Mouse (Mus musculus): ENCODE results near the gene Pik3cd.
"Not testable (repeated sequence)": the region's sequence is repeated elsewhere in the genome, so short reads cannot be mapped to it uniquely, and the experiment has no call there.

DNA sequence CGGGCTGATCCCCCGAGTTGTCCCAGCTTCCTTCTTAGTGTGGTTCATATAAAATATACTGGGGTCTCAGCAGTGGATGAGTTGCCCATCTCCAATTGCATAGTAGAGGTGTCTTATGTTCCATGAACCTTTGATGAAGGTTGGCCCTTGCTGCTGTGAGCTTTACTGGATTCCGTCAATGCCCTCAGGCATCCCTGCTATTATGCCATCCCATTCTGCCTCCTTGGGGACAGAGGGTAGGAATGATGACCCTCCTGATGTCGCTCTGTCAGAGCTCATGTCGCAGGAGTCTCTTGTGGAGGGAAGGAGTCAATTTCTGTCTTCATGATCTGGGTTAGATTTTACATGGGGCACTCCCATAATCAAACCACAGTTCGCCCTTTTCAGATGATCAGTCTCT lies 88.9 kb downstream of the Pik3cd start:
- not testable (repeated sequence) for TF ChIP-seq POLR2A (IDR thresholded peaks at IDR 0.05; ENCODE audit: insufficient read length, low read depth); CEBPB (IDR thresholded peaks at IDR 0.05; ENCODE audit: insufficient read depth, poor library complexity, severe bottlenecking); TCF12 (IDR thresholded peaks at IDR 0.05; ENCODE audit: insufficient read depth, poor library complexity, severe bottlenecking); REST (IDR thresholded peaks at IDR 0.05; ENCODE audit: insufficient read depth, insufficient read length); POLR2AphosphoS2 (IDR thresholded peaks at IDR 0.05; ENCODE audit: insufficient read length, low read depth); E2F4 (IDR thresholded peaks at IDR 0.05; ENCODE audit: insufficient read depth); TCF3 (IDR thresholded peaks at IDR 0.05; ENCODE audit: insufficient read length, low read depth); MAX (IDR thresholded peaks at IDR 0.05; ENCODE audit: low read depth); MYOD1 (IDR thresholded peaks at IDR 0.05; ENCODE audit: control insufficient read depth in 1 of 3, insufficient read length in 2 of 3, low read depth in 2 of 3); USF1 (IDR thresholded peaks at IDR 0.05; ENCODE audit: low read depth); SRF (IDR thresholded peaks at IDR 0.05; ENCODE audit: control insufficient read depth, insufficient read length, low read depth)
